Mouse (Mus musculus) hindbrain, embryonic 12.5 days (tissue): ENCODE measurements around the gene Tepp. TPM values are rescaled to one million over a fixed set of nuclear protein-coding genes. Genes with fewer than 3 reads are reported as not detected.

Experiments
- ATAC-seq: fragments of 200-750 bp; cut with Nextera tagmentation; 2 replicates; pipeline ENCODE4 v1.8.0; 2017; ENCODE audit warnings: moderate TSS enrichment; ENCODE audit not compliant: low FRiP score
- H3K27ac ChIP-seq: fragments of 300-500 bp; sonication (generic); 2 replicates; pipeline ENCODE4 v1.5.1; 2016; ENCODE audit warnings: mild to moderate bottlenecking
- H3K27me3 ChIP-seq: fragments of 300-500 bp; sonication (generic); 2 replicates; pipeline ENCODE4 v1.6.1; 2016; ENCODE audit warnings: mild to moderate bottlenecking
- H3K36me3 ChIP-seq: fragments of 300-500 bp; sonication (generic); 2 replicates; pipeline ENCODE4 v1.6.1; 2016; ENCODE audit warnings: mild to moderate bottlenecking
- H3K4me1 ChIP-seq: fragments of 300-500 bp; sonication (generic); 2 replicates; pipeline ENCODE4 v1.6.1; 2016
- H3K4me2 ChIP-seq: fragments of 300-500 bp; sonication (generic); replicated peaks from 2 replicates; pipeline ENCODE4 v1.6.1; 2016; ENCODE audit warnings: mild to moderate bottlenecking
- H3K4me3 ChIP-seq: fragments of 300-500 bp; sonication (generic); 2 replicates; pipeline ENCODE4 v1.5.1; 2016; ENCODE audit warnings: mild to moderate bottlenecking
- H3K9ac ChIP-seq: fragments of 300-500 bp; sonication (generic); 2 replicates; pipeline ENCODE4 v1.6.1; 2016; ENCODE audit warnings: mild to moderate bottlenecking, moderate library complexity
- H3K9me3 ChIP-seq: fragments of 300-500 bp; sonication (generic); replicated peaks from 2 replicates; pipeline ENCODE4 v1.6.1; 2016; ENCODE audit warnings: mild to moderate bottlenecking
- WGBS: fragments of 180-500 bp; shearing (Covaris S2); methylation state at CpG from one replicate; pipeline ENCODE4 v1.1.7; 2016; 5-methylcytosine and 5-hydroxymethylcytosine counted together
- polyA plus RNA-seq: library from polyadenylated mRNA; unstranded; fragments of >200 nt; fragmentation: Nextera tagmentation; extraction: Ambion mirVana; gene quantifications from 2 replicates; pipeline ENCODE4 v1.2.1, GENCODE M21; 2016

Tepp gene
- polyA plus RNA-seq, 1 experiment from 2014 or later = not detected

DNA sequence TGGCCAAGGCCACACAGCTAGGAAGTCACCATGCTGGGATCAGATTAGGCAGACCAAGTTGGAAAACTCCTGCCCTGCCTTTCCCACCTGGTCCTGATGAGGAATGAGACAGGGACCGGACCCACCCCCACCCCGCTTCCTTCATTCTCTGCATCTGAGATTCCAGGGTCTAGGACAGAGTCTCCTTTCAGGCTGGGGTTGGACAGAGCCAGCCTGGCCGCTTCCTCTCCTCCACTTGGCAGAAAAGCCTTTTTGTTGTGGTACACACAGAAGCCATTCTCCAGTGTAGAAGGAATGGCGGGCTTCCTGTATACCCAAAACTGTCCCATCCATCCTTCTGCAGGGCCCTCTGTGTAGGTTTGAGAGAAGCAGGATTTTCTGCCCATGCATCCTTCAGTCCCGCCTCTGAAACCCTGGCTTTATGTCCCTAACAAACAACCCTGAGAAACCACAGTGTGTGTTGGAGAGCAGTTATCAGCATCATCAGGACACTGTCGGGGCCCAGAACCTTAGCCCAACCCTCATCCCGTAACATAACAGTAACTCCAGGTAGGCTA, 65.1 kb downstream of the Tepp start:
- no peak for ATAC-seq
- Histone ChIP-seq H3K9ac (no peak overlapping the region), H3K27ac (no peak overlapping the region), H3K9me3 (no peaks in the 10 kb centered on the region), H3K4me1 (no peaks in the 10 kb centered on the region), H3K4me3 (no peak overlapping the region), H3K36me3 (peaks cover 40% of the 10 kb centered on the region), H3K4me2 (no peak overlapping the region), H3K27me3 (no peaks in the 10 kb centered on the region)
- WGBS = 81% methylated on average over 7 of the region's 7 CpGs

Other genes starting within 250 kb of the Tepp start
- 36.2 and 39.4 TPM in 2 replicates for gene Katnb1, start 229.4 kb upstream of the Tepp start, polyA plus RNA-seq
- 17.4 and 21.2 TPM in 2 replicates for gene Kifc3, start 107.8 kb upstream of the Tepp start, polyA plus RNA-seq
- gene Cngb1, start 4.0 kb upstream of the Tepp start, polyA plus RNA-seq = 0.56 and 1.1 TPM in 2 replicates
- gene Zfp319, start 21.4 kb downstream of the Tepp start, polyA plus RNA-seq = 20.4 and 21.7 TPM in 2 replicates
- 38.0 and 38.5 TPM in 2 replicates for gene Usb1, start 21.7 kb downstream of the Tepp start, polyA plus RNA-seq
- 31.8 and 33.2 TPM in 2 replicates for gene Mmp15, start 41.7 kb downstream of the Tepp start, polyA plus RNA-seq
- gene Cfap20, start 124.3 kb downstream of the Tepp start, polyA plus RNA-seq = 124 and 130 TPM in 2 replicates
- 10.0 and 12.9 TPM in 2 replicates for gene Csnk2a2, start 179.5 kb downstream of the Tepp start, polyA plus RNA-seq
- 2.6 and 2.8 TPM in 2 replicates for gene Ccdc113, start 223.5 kb downstream of the Tepp start, polyA plus RNA-seq